9 mouse cellular contexts compared by ENCODE assay signal in the genomic region with DNA sequence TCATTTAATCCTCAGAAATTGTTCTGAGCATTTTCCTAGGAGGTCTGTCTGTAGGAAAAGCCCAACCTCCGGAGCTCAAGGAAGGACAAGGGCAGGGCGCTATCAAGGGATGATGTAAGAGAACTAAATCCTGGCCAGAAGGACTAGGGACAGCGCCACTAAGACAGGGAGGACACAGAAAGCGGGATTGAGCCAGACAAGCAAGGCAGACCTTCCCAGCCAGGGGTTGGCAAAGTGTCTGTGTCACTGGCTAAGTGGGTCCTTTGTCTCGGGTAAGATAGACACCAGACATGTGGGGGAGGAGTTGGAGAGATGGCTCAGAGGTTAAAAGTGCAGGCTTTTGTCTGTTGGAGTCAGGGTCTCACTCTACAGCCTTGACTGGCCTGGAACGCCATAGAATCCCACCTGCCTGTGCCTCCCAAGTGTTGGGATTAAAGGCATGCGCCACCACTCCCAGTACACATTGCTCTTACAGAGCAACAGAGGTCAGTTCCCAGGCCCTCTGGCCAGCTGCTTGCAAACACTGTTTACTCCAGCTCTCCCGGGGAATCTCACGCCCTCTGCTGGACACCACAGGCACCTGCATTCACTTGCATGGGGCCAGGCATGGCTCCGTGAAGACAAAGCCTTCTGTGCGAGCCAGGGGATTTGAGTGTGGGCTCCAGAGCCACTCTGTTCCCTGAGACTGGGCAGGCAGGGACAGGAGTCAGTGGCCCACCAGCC. TPM values are rescaled to one million over a fixed set of nuclear protein-coding genes. Genes with fewer than 3 reads are reported as not detected.
A peak's percentile ranks its signal among the peaks of the same experiment; 100 is the strongest.
DNase-seq lines count a peak whose midpoint lies in the region; ATAC-seq and TF ChIP-seq lines count a peak whose summit lies in the region.
"Had no signal": no experiment of that assay in that cellular context is flagged by ENCODE, and none has a peak within 500 bp of the region (broad histone marks: within the 10 kb centered on the region; RNA-seq: fewer than 3 reads in every experiment).

No protein-coding gene starts in this region.

- TF ChIP-seq EP300 in heart, adult 2 months (IDR thresholded peaks at IDR 0.05; ENCODE audit: insufficient read depth, low read depth, low read length), result 0 out of 2 replicates have a peak, but pooled peaks have one; percentile 15

- no peak for DNase-seq in heart, adult 2 months
- no peak for DNase-seq in spleen, adult 2 months (ENCODE audit: low read depth in 1 of 2, low spot score in 2 of 2)
- no peak for DNase-seq in spleen, postnatal 14 days (ENCODE audit: low spot score in 2 of 2)
- DNase-seq in induced T-regulatory cell, adult 2 months (ENCODE audit: low read depth), result peak; percentile 58
- DNase-seq in testis, postnatal 14 days (ENCODE audit: low spot score), result peak; percentile 58
- no peak for DNase-seq in left cerebral cortex, postnatal 25 days (ENCODE audit: low spot score in 2 of 2)
- DNase-seq in frontal cortex, adult 2 months (ENCODE audit: extremely low spot score in 1 of 2, low spot score in 1 of 2), result no peak

- H3K79me2 ChIP-seq in heart, adult 2 months (replicated peaks; ENCODE audit: control insufficient read depth, insufficient read depth, low read length), result no peaks in the 10 kb centered on the region

- H3K4me3 ChIP-seq in heart, adult 2 months, result no peak overlapping the region
- no peak overlapping the region for H3K4me3 ChIP-seq in heart, embryonic 12.5 days
- no peak overlapping the region for H3K4me3 ChIP-seq in spleen, adult 2 months (ENCODE audit: extremely low read depth, insufficient read depth, insufficient read length)

- no peak overlapping the region for H3K9ac ChIP-seq in heart, adult 2 months (ENCODE audit: low read depth, low read length)
- no peak overlapping the region for H3K9ac ChIP-seq in heart, embryonic 12.5 days

- no peaks in the 10 kb centered on the region for H3K36me3 ChIP-seq in heart, adult 2 months (ENCODE audit: control insufficient read depth, insufficient read depth, low read length)
- H3K36me3 ChIP-seq in heart, embryonic 12.5 days, result no peaks in the 10 kb centered on the region
- no peaks in the 10 kb centered on the region for H3K36me3 ChIP-seq in spleen, adult 2 months (ENCODE audit: control insufficient read depth, insufficient read depth, low read length)

- intact Hi-C loops in heart, adult 2 months (cut with DNase I), result loop anchor here (5.0 kb wide), 1 partner anchor 44 kb away; no protein-coding TSS in a partner anchor
- intact Hi-C loops in left cerebral cortex, postnatal 25 days (cut with DNase I), result loop anchor here (10.0 kb wide), 1 partner anchor 446 kb away; no protein-coding TSS in a partner anchor

- H3K4me1 ChIP-seq in heart, adult 2 months (ENCODE audit: control insufficient read depth, insufficient read depth, low read length), result peaks cover 4% of the 10 kb centered on the region; the same call in 1 of the 2 replicates
- peaks cover 30% of the 10 kb centered on the region for H3K4me1 ChIP-seq in heart, embryonic 12.5 days (replicated peaks)
- no peaks in the 10 kb centered on the region; the same call in 1 of the 2 replicates for H3K4me1 ChIP-seq in spleen, adult 2 months (ENCODE audit: control insufficient read depth, insufficient read depth, insufficient read length)

- H3K27me3 ChIP-seq in heart, adult 2 months (ENCODE audit: control insufficient read depth, insufficient read depth, low read length), result no peaks in the 10 kb centered on the region
- peaks cover 44% of the 10 kb centered on the region for H3K27me3 ChIP-seq in heart, embryonic 12.5 days (replicated peaks)
- H3K27me3 ChIP-seq in spleen, adult 2 months (ENCODE audit: control insufficient read depth, insufficient read depth, low read length), result no peaks in the 10 kb centered on the region

- WGBS in heart, adult 2 months, result 34% methylated on average over 11 of the region's 11 CpGs
- 37% methylated on average over 11 of the region's 11 CpGs for WGBS in heart, embryonic 12.5 days
- WGBS in spleen, adult 2 months, result 79% methylated on average over 11 of the region's 11 CpGs

- peak; percentile 66 for TF ChIP-seq CTCF in heart, adult 2 months (IDR thresholded peaks at IDR 0.05)
- TF ChIP-seq CTCF in spleen, adult 2 months (IDR thresholded peaks at IDR 0.05; ENCODE audit: extremely low read depth, insufficient read depth, insufficient read length, insufficient replicate concordance), result peak; percentile 45; the same call in 1 of the 2 replicates

- no peak overlapping the region for H3K27ac ChIP-seq in heart, adult 2 months
- no peak overlapping the region; the same call in 1 of the 2 replicates for H3K27ac ChIP-seq in heart, embryonic 12.5 days (ENCODE audit: poor library complexity, severe bottlenecking)
- no peak overlapping the region for H3K27ac ChIP-seq in spleen, adult 2 months (ENCODE audit: insufficient read depth, low read length)

- ATAC-seq in heart, embryonic 12.5 days (ENCODE audit: insufficient number of reproducible peaks, low FRiP score), result no peak

- TF ChIP-seq POLR2A in heart, adult 2 months (IDR thresholded peaks at IDR 0.05; ENCODE audit: insufficient read depth, low read depth, low read length), result no peak
- TF ChIP-seq POLR2A in spleen, adult 2 months (IDR thresholded peaks at IDR 0.05; ENCODE audit: low read depth, low read length), result no peak

- no peaks in the 10 kb centered on the region for H3K9me3 ChIP-seq in heart, embryonic 12.5 days (replicated peaks)

- no peak overlapping the region for H3K4me2 ChIP-seq in heart, embryonic 12.5 days

RNA-seq across cellular contexts. Expression of a gene that starts 11.3 kb away (rescaled TPM):
- total RNA-seq in heart, adult 2 months (2021), result 10 to 100 TPM; 14.2 to 16.0 TPM
- 15.3 and 21.7 TPM in 2 replicates for polyA plus RNA-seq in heart, adult 2 months (2012; rRNA removed)
- 9.1 and 10.8 TPM in 2 replicates for polyA plus RNA-seq in heart, embryonic 12.5 days (2016; fragmentation: Nextera tagmentation; extraction: Ambion mirVana)
- 8.0 and 8.8 TPM in 2 replicates for polyA plus RNA-seq in spleen, adult 2 months (2012; rRNA removed)
- 10 to 100 TPM; 31.4 to 32.6 TPM for total RNA-seq in left cerebral cortex, postnatal 25 days (2021)
- 34.8 and 36.4 TPM in 2 replicates for polyA plus RNA-seq in frontal cortex, adult 2 months (2012; rRNA removed)

RNA-seq across cellular contexts. Expression of a gene that starts 11.4 kb away (rescaled TPM):
- 10 to 100 TPM; 21.4 to 22.5 TPM for total RNA-seq in heart, adult 2 months (2021)
- 16.2 and 18.2 TPM in 2 replicates for polyA plus RNA-seq in heart, adult 2 months (2012; rRNA removed)
- polyA plus RNA-seq in heart, embryonic 12.5 days (2016; fragmentation: Nextera tagmentation; extraction: Ambion mirVana), result 38.7 and 38.8 TPM in 2 replicates
- polyA plus RNA-seq in spleen, adult 2 months (2012; rRNA removed), result 80.8 and 131 TPM in 2 replicates
- total RNA-seq in left cerebral cortex, postnatal 25 days (2021), result 10 to 100 TPM; 38.7 to 39.6 TPM
- polyA plus RNA-seq in frontal cortex, adult 2 months (2012; rRNA removed), result 28.2 and 31.2 TPM in 2 replicates

RNA-seq across cellular contexts. Expression of a gene that starts 12.3 kb away (rescaled TPM):
- not detected for total RNA-seq in heart, adult 2 months (2021)
- polyA plus RNA-seq in heart, adult 2 months (2012; rRNA removed), result 0.14 and 0.20 TPM in 2 replicates
- 0.19 and 0.33 TPM in 2 replicates for polyA plus RNA-seq in heart, embryonic 12.5 days (2016; fragmentation: Nextera tagmentation; extraction: Ambion mirVana)
- polyA plus RNA-seq in spleen, adult 2 months (2012; rRNA removed), result 0.38 and 0.40 TPM in 2 replicates
- total RNA-seq in left cerebral cortex, postnatal 25 days (2021), result under 1 TPM; 0.32 to 0.48 TPM
- 1.9 and 2.1 TPM in 2 replicates for polyA plus RNA-seq in frontal cortex, adult 2 months (2012; rRNA removed)

RNA-seq across cellular contexts. Expression of a gene that starts 12.6 kb away (rescaled TPM):
- 10 to 100 TPM; 30.7 to 35.1 TPM for total RNA-seq in heart, adult 2 months (2021)
- polyA plus RNA-seq in heart, adult 2 months (2012; rRNA removed), result 53.7 and 59.7 TPM in 2 replicates
- polyA plus RNA-seq in heart, embryonic 12.5 days (2016; fragmentation: Nextera tagmentation; extraction: Ambion mirVana), result 17.1 and 17.3 TPM in 2 replicates
- polyA plus RNA-seq in spleen, adult 2 months (2012; rRNA removed), result 54.5 and 58.8 TPM in 2 replicates
- 10 to 100 TPM; 33.9 to 39.4 TPM for total RNA-seq in left cerebral cortex, postnatal 25 days (2021)
- polyA plus RNA-seq in frontal cortex, adult 2 months (2012; rRNA removed), result 37.9 and 39.9 TPM in 2 replicates

RNA-seq across cellular contexts. Expression of a gene that starts 32.9 kb away (rescaled TPM):
- not detected for total RNA-seq in heart, adult 2 months (2021)
- 0.16 TPM in 1 of 2 replicates, not detected in the other for polyA plus RNA-seq in heart, adult 2 months (2012; rRNA removed)
- not detected in 2 replicates for polyA plus RNA-seq in heart, embryonic 12.5 days (2016; fragmentation: Nextera tagmentation; extraction: Ambion mirVana)
- polyA plus RNA-seq in spleen, adult 2 months (2012; rRNA removed), result not detected in 2 replicates
- not detected for total RNA-seq in left cerebral cortex, postnatal 25 days (2021)
- 0.10 TPM in 1 of 2 replicates, not detected in the other for polyA plus RNA-seq in frontal cortex, adult 2 months (2012; rRNA removed)
- total RNA-seq: left cerebral cortex, postnatal 14 days had no signal

Comparison
In these comparisons a context has a peak if more than half of its experiments do, and no peak if none do; other contexts are left out.
1. DNase-seq: peak in induced T-regulatory cell, adult 2 months (single experiment) and testis, postnatal 14 days (single experiment); none in heart, adult 2 months (0 of 2), spleen, adult 2 months (0 of 2), spleen, postnatal 14 days (0 of 2), left cerebral cortex, postnatal 25 days (0 of 2) and frontal cortex, adult 2 months (0 of 2).